Mouse (Mus musculus): ENCODE data around the gene Ajuba. TPM values are rescaled to one million over a fixed set of nuclear protein-coding genes. Genes with fewer than 3 reads are reported as not detected.
A peak's percentile ranks its signal among the peaks of the same experiment; 100 is the strongest.

Ajuba gene
- polyA plus RNA-seq, 1 experiment, result 12.5 TPM

DNA sequence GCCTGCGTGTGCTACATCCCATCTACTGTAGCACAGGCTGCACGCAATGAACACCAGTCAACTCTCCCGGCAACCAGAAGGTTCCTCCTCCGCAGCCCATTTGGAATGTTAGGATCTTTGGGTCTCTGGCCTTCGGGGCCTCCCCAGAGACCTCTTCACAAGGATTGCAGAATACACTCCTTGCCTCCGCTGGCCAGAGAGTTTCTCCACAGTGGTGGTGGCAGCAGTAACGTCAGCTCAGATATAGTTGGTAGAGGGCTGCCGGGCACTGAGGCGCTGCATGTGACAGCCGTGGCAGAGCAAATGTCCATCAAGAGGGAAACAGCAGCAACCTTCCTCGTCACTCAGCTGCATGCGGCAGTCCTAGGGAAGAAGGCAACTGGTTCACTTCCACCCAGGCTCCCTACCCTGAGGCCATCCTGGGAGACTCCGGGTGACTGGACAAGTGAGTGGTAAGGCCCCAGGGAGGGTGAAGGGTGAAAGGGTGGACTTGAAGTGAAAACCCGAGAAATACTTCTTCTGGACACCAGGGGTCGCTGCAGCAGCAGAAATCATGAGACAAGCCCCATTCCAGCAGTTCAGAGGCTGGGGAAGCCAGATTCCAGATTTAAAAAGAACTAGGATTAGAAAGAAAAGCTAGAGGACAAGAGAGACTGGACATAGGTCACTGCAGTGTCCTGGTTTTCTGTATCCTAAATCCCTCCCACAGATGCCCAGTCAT lies 8.5 kb downstream of the Ajuba start:
- TF ChIP-seq POLR2A (IDR thresholded peaks at IDR 0.05; ENCODE audit: control insufficient read depth, low read depth, low read length) (no peak), CTCF (IDR thresholded peaks at IDR 0.05; ENCODE audit: control insufficient read depth, insufficient read depth, insufficient replicate concordance, low read depth, low read length) (peak; percentile 50; the same call in 1 of the 2 replicates)
- Histone ChIP-seq H3K27ac (ENCODE audit: control insufficient read depth, insufficient read depth, low read depth, low read length) (no peak overlapping the region), H3K4me1 (ENCODE audit: control insufficient read depth, insufficient read depth, low read length) (peaks cover 7% of the 10 kb centered on the region), H3K36me3 (ENCODE audit: control insufficient read depth, insufficient read depth, low read length) (no peaks in the 10 kb centered on the region), H3K27me3 (ENCODE audit: control insufficient read depth, insufficient read depth, low read length) (no peaks in the 10 kb centered on the region), H3K4me3 (ENCODE audit: control insufficient read depth, low read depth, low read length) (no peak overlapping the region)

GRCm38 (mm10) chr14:54560527-54561242 lies 16.7 kb downstream of the Ajuba start:
- Histone ChIP-seq H3K4me3 (ENCODE audit: control insufficient read depth, low read depth, low read length) (no peak overlapping the region), H3K27ac (ENCODE audit: control insufficient read depth, insufficient read depth, low read depth, low read length) (no peak overlapping the region), H3K4me1 (ENCODE audit: control insufficient read depth, insufficient read depth, low read length) (no peaks in the 10 kb centered on the region), H3K27me3 (ENCODE audit: control insufficient read depth, insufficient read depth, low read length) (no peaks in the 10 kb centered on the region), H3K36me3 (ENCODE audit: control insufficient read depth, insufficient read depth, low read length) (no peaks in the 10 kb centered on the region)
- TF ChIP-seq CTCF (IDR thresholded peaks at IDR 0.05; ENCODE audit: control insufficient read depth, insufficient read depth, insufficient replicate concordance, low read depth, low read length), result no peak

- Histone ChIP-seq H3K36me3 (ENCODE audit: control insufficient read depth, insufficient read depth, low read length) (no peaks in the 10 kb centered on the region), H3K27ac (ENCODE audit: control insufficient read depth, insufficient read depth, low read depth, low read length) (no peak overlapping the region), H3K4me3 (ENCODE audit: control insufficient read depth, low read depth, low read length) (no peak overlapping the region), H3K4me1 (ENCODE audit: control insufficient read depth, insufficient read depth, low read length) (peaks cover 5% of the 10 kb centered on the region; the same call in 1 of the 2 replicates), H3K27me3 (ENCODE audit: control insufficient read depth, insufficient read depth, low read length) (no peaks in the 10 kb centered on the region)
- no peak for TF ChIP-seq CTCF (IDR thresholded peaks at IDR 0.05; ENCODE audit: control insufficient read depth, insufficient read depth, insufficient replicate concordance, low read depth, low read length)
- no peak for TF ChIP-seq POLR2A (IDR thresholded peaks at IDR 0.05; ENCODE audit: control insufficient read depth, low read depth, low read length)
These were observed 20.0 kb downstream of the Ajuba start for GRCm38 (mm10) chr14:54557330-54557729.

DNA sequence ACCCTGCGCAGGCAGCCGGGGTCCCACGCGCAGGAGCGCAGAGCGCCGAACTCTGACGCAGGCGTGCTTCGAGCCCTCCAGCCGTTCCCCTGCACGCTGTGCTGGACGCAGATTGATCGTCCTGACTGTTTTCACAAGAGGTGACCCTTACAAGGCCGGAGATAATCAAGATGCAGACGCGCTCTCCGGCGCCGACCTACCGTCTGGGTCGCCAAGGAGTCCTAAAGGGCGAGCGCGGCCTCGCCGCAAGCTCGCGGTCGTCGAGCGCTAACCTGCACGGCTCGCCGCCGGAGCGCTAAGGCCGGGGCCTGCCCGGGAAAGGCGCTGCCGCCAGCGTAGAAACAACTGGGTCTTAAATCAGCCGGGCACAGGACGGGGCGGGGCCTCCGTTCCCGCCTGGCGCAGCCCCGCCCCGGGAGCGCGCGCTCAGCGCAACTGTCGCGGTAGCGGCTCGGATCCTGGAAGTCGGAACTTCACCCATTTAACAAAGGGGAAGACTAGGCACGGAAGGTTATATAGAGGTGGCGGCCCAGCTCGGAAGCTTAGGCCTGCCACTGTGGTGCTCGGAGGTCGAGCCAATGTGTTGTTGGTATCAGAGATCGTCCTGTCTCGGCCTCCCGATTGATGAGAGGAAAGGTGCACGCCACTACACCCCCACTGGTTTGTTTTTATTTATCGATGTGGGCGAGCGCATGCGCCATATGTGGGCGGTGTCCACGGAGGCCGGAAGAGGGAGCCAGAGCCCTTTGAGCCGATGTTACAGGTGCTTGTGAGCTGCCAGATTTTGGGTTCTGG lies 23.2 kb downstream of the Ajuba start, which contains the start of gene Haus4:
Gene Haus4 (minus strand): TSS at position 642 of the 795 bp plus-strand sequence.
- H3K4me1 ChIP-seq (ENCODE audit: control insufficient read depth, insufficient read depth, low read length), result peaks cover 5% of the 10 kb centered on the region; the same call in 1 of the 2 replicates
- peak within 1 kb of the TSS; percentile 96 for H3K27ac ChIP-seq (ENCODE audit: control insufficient read depth, insufficient read depth, low read depth, low read length)
- H3K4me3 ChIP-seq (ENCODE audit: control insufficient read depth, low read depth, low read length), result peak within 1 kb of the TSS; percentile 87
- TF ChIP-seq CTCF (IDR thresholded peaks at IDR 0.05; ENCODE audit: control insufficient read depth, insufficient read depth, insufficient replicate concordance, low read depth, low read length) (peak; percentile 52; the same call in 1 of the 2 replicates), POLR2A (IDR thresholded peaks at IDR 0.05; ENCODE audit: control insufficient read depth, low read depth, low read length) (peak; percentile 92)
- peaks cover 7% of the 10 kb centered on the region for H3K36me3 ChIP-seq (ENCODE audit: control insufficient read depth, insufficient read depth, low read length)
- no peaks in the 10 kb centered on the region for H3K27me3 ChIP-seq (ENCODE audit: control insufficient read depth, insufficient read depth, low read length)

GRCm38 (mm10) chr14:54553454-54553974 lies 23.8 kb downstream of the Ajuba start:
- TF ChIP-seq POLR2A (IDR thresholded peaks at IDR 0.05; ENCODE audit: control insufficient read depth, low read depth, low read length) (no peak), CTCF (IDR thresholded peaks at IDR 0.05; ENCODE audit: control insufficient read depth, insufficient read depth, insufficient replicate concordance, low read depth, low read length) (no peak)
- H3K27me3 ChIP-seq (ENCODE audit: control insufficient read depth, insufficient read depth, low read length), result no peaks in the 10 kb centered on the region
- peak overlapping the region; percentile 96 for H3K27ac ChIP-seq (ENCODE audit: control insufficient read depth, insufficient read depth, low read depth, low read length)

GRCm38 (mm10) chr14:54544703-54545102 lies 32.7 kb downstream of the Ajuba start:
- Histone ChIP-seq H3K27ac (ENCODE audit: control insufficient read depth, insufficient read depth, low read depth, low read length) (no peak overlapping the region), H3K27me3 (ENCODE audit: control insufficient read depth, insufficient read depth, low read length) (no peaks in the 10 kb centered on the region), H3K4me3 (ENCODE audit: control insufficient read depth, low read depth, low read length) (no peak overlapping the region), H3K36me3 (ENCODE audit: control insufficient read depth, insufficient read depth, low read length) (peaks cover 4% of the 10 kb centered on the region), H3K4me1 (ENCODE audit: control insufficient read depth, insufficient read depth, low read length) (no peaks in the 10 kb centered on the region)
- TF ChIP-seq CTCF (IDR thresholded peaks at IDR 0.05; ENCODE audit: control insufficient read depth, insufficient read depth, insufficient replicate concordance, low read depth, low read length) (no peak), POLR2A (IDR thresholded peaks at IDR 0.05; ENCODE audit: control insufficient read depth, low read depth, low read length) (no peak)

More at GRCm38 (mm10) chr14:54553454-54553974, 23.8 kb downstream of the Ajuba start:
- H3K4me1 ChIP-seq (ENCODE audit: control insufficient read depth, insufficient read depth, low read length), result peaks cover 5% of the 10 kb centered on the region; the same call in 1 of the 2 replicates
- H3K36me3 ChIP-seq (ENCODE audit: control insufficient read depth, insufficient read depth, low read length), result peaks cover 10% of the 10 kb centered on the region
- peak overlapping the region; percentile 87 for H3K4me3 ChIP-seq (ENCODE audit: control insufficient read depth, low read depth, low read length)
